Mouse (Mus musculus) left cerebral cortex, postnatal 36 days (tissue): ENCODE results near the gene Tap2. TPM values are rescaled to one million over a fixed set of nuclear protein-coding genes. Genes with fewer than 3 reads are reported as not detected.

Source experiments
- total RNA-seq, 2 experiments: library from RNA; stranded (reverse); gene quantifications; 2 replicates each; pipeline ENCODE4 v1.2.3; 2021

Tap2 gene
- total RNA-seq, 2 experiments from 2014 or later: 6.6 to 7.7 TPM

Other genes starting within 250 kb of the Tap2 start
- 10 to 100 TPM; 84.5 to 87.0 TPM for gene Vps52, start 247.7 kb upstream of the Tap2 start, total RNA-seq
- gene Rps18, start 247.5 kb upstream of the Tap2 start, total RNA-seq: 100 to 1,000 TPM; 291 to 302 TPM
- 10 to 100 TPM; 17.2 to 19.3 TPM for gene H2-K1, start 203.2 kb upstream of the Tap2 start, total RNA-seq
- 10 to 100 TPM; 33.5 to 35.9 TPM for gene Ring1, start 178.8 kb upstream of the Tap2 start, total RNA-seq
- gene H2-Ke6, start 175.5 kb upstream of the Tap2 start, total RNA-seq: 10 to 100 TPM; 35.7 to 36.6 TPM
- 100 to 1,000 TPM; 101 to 105 TPM for gene Slc39a7, start 171.8 kb upstream of the Tap2 start, total RNA-seq
- 10 to 100 TPM; 81.9 to 87.8 TPM for gene Rxrb, start 171.7 kb upstream of the Tap2 start, total RNA-seq
- 10 to 100 TPM; 15.1 to 16.3 TPM for gene Col11a2, start 164.1 kb upstream of the Tap2 start, total RNA-seq
- under 1 TPM in 1 of 2 experiments, not detected in 1; 0.79 TPM for gene H2-Oa, start 111.2 kb upstream of the Tap2 start, total RNA-seq
- gene H2-DMa, start 84.0 kb upstream of the Tap2 start, total RNA-seq: 10 to 100 TPM; 26.1 to 28.5 TPM
- 100 to 1,000 TPM; 183 to 189 TPM for gene Brd2, start 80.9 kb upstream of the Tap2 start, total RNA-seq
- gene H2-DMb2, start 60.2 kb upstream of the Tap2 start, total RNA-seq: under 1 TPM; 0.59 to 0.93 TPM
- 1 to 10 TPM in 1 of 2 experiments, under 1 TPM in 1; 0.94 to 1.1 TPM for gene H2-DMb1, start 50.5 kb upstream of the Tap2 start, total RNA-seq
- gene Tap1, start 16.0 kb upstream of the Tap2 start, total RNA-seq: 1 to 10 TPM; 1.9 to 2.0 TPM
- 1 to 10 TPM in 1 of 2 experiments, under 1 TPM in 1; 0.77 to 1.1 TPM for gene Psmb9, start 15.8 kb upstream of the Tap2 start, total RNA-seq
- gene Psmb8, start 5.8 kb upstream of the Tap2 start, total RNA-seq: 1 to 10 TPM; 2.1 to 3.4 TPM
- not detected for gene H2-Ob, start 35.4 kb downstream of the Tap2 start, total RNA-seq
- 1 to 10 TPM; 1.9 to 2.5 TPM for gene H2-Ab1, start 54.2 kb downstream of the Tap2 start, total RNA-seq
- gene H2-Aa, start 84.3 kb downstream of the Tap2 start, total RNA-seq: 1 to 10 TPM; 2.6 to 3.4 TPM
- gene H2-Eb1, start 102.3 kb downstream of the Tap2 start, total RNA-seq: 1 to 10 TPM; 2.7 to 2.9 TPM
- gene H2-Eb2, start 122.1 kb downstream of the Tap2 start, total RNA-seq: not detected
- under 1 TPM; 0.50 to 0.74 TPM for gene Btnl2, start 151.3 kb downstream of the Tap2 start, total RNA-seq
- gene Btnl1, start 173.6 kb downstream of the Tap2 start, total RNA-seq: not detected
- 1 to 10 TPM; 4.1 TPM for gene BC051142, start 195.3 kb downstream of the Tap2 start, total RNA-seq